Mouse (Mus musculus): ENCODE measurements around the gene St6galnac3. TPM values are rescaled to one million over a fixed set of nuclear protein-coding genes. Genes with fewer than 3 reads are reported as not detected.

Gene St6galnac3
- polyA plus RNA-seq, 1 experiment from 2014 or later, result 23.5 TPM

DNA sequence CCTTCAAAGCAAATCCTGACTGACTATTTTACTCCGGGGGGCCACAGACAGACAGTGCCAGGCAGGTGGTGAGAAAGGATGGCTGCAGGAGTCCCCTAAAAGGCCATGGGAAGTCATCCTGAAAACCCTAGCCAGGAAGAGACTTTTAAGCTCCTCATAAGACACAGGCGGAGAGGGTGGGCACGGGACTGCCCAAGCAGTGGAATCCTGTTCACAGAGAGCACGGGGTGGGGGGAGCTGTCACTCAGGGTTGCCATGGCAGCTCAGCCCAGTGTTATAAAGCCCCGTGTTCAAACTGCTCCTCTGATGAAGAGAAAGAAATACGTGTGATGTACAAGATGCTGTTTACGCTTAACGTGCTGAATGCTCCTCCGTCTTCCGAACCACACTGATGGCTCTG lies 375.0 kb downstream of the St6galnac3 start:
- Histone ChIP-seq H3K9me3 (replicated peaks) (no peaks in the 10 kb centered on the region), H3K4me3 (replicated peaks) (no peak overlapping the region), H3K27me3 (replicated peaks) (no peaks in the 10 kb centered on the region), H3K9ac (replicated peaks) (no peak overlapping the region), H3K4me2 (no peak overlapping the region), H3K27ac (replicated peaks) (no peak overlapping the region), H3K4me1 (peaks cover 5% of the 10 kb centered on the region; the same call in 1 of the 2 replicates), H3K36me3 (no peaks in the 10 kb centered on the region)
- 52% methylated on average over 10 of the region's 10 CpGs for WGBS
- ATAC-seq (ENCODE audit: low FRiP score), result no peak; the same call in 1 of the 2 replicates

GRCm38 (mm10) chr3:153348797-153349465 lies 376.0 kb downstream of the St6galnac3 start:
- no peaks in the 10 kb centered on the region for H3K27me3 ChIP-seq (replicated peaks)
- no peak overlapping the region for H3K27ac ChIP-seq (replicated peaks)
- no peak overlapping the region for H3K4me2 ChIP-seq
- no peak for ATAC-seq (ENCODE audit: low FRiP score)
- H3K9ac ChIP-seq (replicated peaks), result no peak overlapping the region
- H3K9me3 ChIP-seq (replicated peaks), result no peaks in the 10 kb centered on the region
- H3K4me1 ChIP-seq, result peaks cover 5% of the 10 kb centered on the region; the same call in 1 of the 2 replicates
- H3K4me3 ChIP-seq (replicated peaks), result no peak overlapping the region
- H3K36me3 ChIP-seq, result no peaks in the 10 kb centered on the region
- WGBS, result 90% methylated on average over 9 of the region's 9 CpGs

- Histone ChIP-seq H3K9ac (replicated peaks) (no peak overlapping the region), H3K27me3 (replicated peaks) (no peaks in the 10 kb centered on the region), H3K9me3 (replicated peaks) (no peaks in the 10 kb centered on the region), H3K4me2 (no peak overlapping the region), H3K4me1 (peaks cover 3% of the 10 kb centered on the region; the same call in 1 of the 2 replicates), H3K36me3 (no peaks in the 10 kb centered on the region), H3K4me3 (replicated peaks) (no peak overlapping the region), H3K27ac (replicated peaks) (no peak overlapping the region)
- 71% methylated on average over 5 of the region's 5 CpGs for WGBS
- ATAC-seq (ENCODE audit: low FRiP score), result no peak
These were observed 380.0 kb downstream of the St6galnac3 start for GRCm38 (mm10) chr3:153344979-153345378.

DNA sequence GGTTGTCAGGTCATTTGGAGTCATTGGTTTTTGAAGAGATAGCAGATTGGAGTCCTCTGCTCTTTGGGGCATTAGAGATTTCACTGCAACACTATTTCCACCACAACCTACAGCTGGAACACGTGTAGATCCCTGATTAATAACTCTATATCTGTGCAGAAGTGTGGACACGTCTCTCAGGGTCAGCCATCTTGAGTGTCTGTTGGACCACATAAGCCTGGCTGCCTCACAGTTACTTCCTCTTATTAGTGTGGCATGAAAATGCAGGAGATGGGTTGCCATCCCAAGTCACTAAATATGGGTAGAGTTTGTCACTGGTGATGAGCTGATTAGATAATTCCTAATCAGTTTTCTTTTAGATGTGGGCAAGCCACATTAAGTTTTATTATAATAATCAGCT lies 385.0 kb downstream of the St6galnac3 start:
- H3K4me2 ChIP-seq, result no peak overlapping the region
- ATAC-seq (ENCODE audit: low FRiP score), result no peak
- no peaks in the 10 kb centered on the region for H3K9me3 ChIP-seq (replicated peaks)
- H3K9ac ChIP-seq (replicated peaks), result no peak overlapping the region
- no peaks in the 10 kb centered on the region for H3K27me3 ChIP-seq (replicated peaks)
- H3K4me1 ChIP-seq, result no peaks in the 10 kb centered on the region
- H3K27ac ChIP-seq (replicated peaks), result no peak overlapping the region
- WGBS, result 61% methylated on average over 2 of the region's 2 CpGs
- H3K4me3 ChIP-seq (replicated peaks), result no peak overlapping the region
- no peaks in the 10 kb centered on the region for H3K36me3 ChIP-seq

- Histone ChIP-seq H3K4me3 (replicated peaks) (no peak overlapping the region), H3K27me3 (replicated peaks) (no peaks in the 10 kb centered on the region), H3K4me2 (no peak overlapping the region), H3K27ac (replicated peaks) (no peak overlapping the region), H3K9ac (replicated peaks) (no peak overlapping the region), H3K4me1 (no peaks in the 10 kb centered on the region), H3K9me3 (replicated peaks) (no peaks in the 10 kb centered on the region), H3K36me3 (no peaks in the 10 kb centered on the region)
- no peak for ATAC-seq (ENCODE audit: low FRiP score)
- 68% methylated on average over 12 of the region's 12 CpGs for WGBS
These were observed 385.9 kb downstream of the St6galnac3 start for GRCm38 (mm10) chr3:153339091-153339490.

DNA sequence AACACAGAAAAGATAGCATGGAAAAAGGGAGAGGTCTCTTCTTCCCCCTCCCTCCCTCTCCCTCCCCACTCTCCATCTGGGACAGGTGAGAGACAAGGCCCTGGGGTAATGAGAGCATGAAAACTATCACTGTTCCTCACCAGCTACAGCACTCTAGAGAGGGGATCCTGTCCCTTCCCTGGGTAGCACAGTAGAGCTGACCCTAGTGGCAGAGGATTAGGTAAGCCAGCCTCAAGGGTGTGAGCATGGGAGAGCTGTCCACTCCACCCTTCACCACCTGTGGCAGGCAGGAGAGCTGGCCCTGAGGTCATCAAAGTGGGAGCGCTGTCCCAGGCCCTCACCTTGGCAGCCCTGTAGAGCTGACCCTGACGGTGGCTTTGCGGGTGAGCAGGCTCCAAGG lies 387.2 kb downstream of the St6galnac3 start:
- Histone ChIP-seq H3K27me3 (replicated peaks) (no peaks in the 10 kb centered on the region), H3K4me1 (no peaks in the 10 kb centered on the region), H3K4me2 (no peak overlapping the region), H3K4me3 (replicated peaks) (no peak overlapping the region), H3K36me3 (no peaks in the 10 kb centered on the region), H3K9me3 (replicated peaks) (no peaks in the 10 kb centered on the region), H3K9ac (replicated peaks) (no peak overlapping the region), H3K27ac (replicated peaks) (no peak overlapping the region)
- ATAC-seq (ENCODE audit: low FRiP score), result no peak
- WGBS, result 94% methylated on average over 3 of the region's 3 CpGs

DNA sequence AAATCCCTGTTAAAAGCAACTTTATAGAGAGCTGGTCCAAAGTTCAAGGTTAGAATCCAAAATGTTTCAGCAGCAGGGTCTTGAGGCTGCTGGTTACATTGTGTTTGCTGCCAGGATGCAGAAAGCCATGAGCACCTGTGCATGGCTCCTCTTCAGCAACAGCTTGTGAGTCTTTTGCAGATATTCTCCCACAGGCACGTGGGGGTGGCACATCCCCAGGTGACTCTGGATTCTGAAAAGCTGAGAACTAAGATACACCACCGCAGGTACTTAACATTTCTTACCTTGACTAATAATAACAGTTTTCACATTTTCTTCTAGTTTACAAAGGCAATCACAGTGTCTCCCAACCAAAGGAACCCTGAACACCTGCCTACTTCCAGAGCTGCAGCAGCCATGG lies 387.8 kb downstream of the St6galnac3 start:
- Histone ChIP-seq H3K4me2 (no peak overlapping the region), H3K27me3 (replicated peaks) (no peaks in the 10 kb centered on the region), H3K4me1 (no peaks in the 10 kb centered on the region), H3K36me3 (no peaks in the 10 kb centered on the region), H3K27ac (replicated peaks) (no peak overlapping the region), H3K9me3 (replicated peaks) (no peaks in the 10 kb centered on the region), H3K4me3 (replicated peaks) (no peak overlapping the region), H3K9ac (replicated peaks) (no peak overlapping the region)
- ATAC-seq (ENCODE audit: low FRiP score), result no peak
- 92% methylated on average over 2 of the region's 2 CpGs for WGBS

- H3K9ac ChIP-seq (replicated peaks), result no peak overlapping the region
- WGBS, result 52% methylated on average over 5 of the region's 5 CpGs
- no peaks in the 10 kb centered on the region for H3K36me3 ChIP-seq
- H3K4me1 ChIP-seq, result no peaks in the 10 kb centered on the region
- H3K27ac ChIP-seq (replicated peaks), result no peak overlapping the region
- ATAC-seq (ENCODE audit: low FRiP score), result no peak
- H3K9me3 ChIP-seq (replicated peaks), result no peaks in the 10 kb centered on the region
- H3K4me3 ChIP-seq (replicated peaks), result no peak overlapping the region
- no peak overlapping the region for H3K4me2 ChIP-seq
- no peaks in the 10 kb centered on the region for H3K27me3 ChIP-seq (replicated peaks)
These were observed 390.7 kb downstream of the St6galnac3 start for GRCm38 (mm10) chr3:153334152-153334825.

DNA sequence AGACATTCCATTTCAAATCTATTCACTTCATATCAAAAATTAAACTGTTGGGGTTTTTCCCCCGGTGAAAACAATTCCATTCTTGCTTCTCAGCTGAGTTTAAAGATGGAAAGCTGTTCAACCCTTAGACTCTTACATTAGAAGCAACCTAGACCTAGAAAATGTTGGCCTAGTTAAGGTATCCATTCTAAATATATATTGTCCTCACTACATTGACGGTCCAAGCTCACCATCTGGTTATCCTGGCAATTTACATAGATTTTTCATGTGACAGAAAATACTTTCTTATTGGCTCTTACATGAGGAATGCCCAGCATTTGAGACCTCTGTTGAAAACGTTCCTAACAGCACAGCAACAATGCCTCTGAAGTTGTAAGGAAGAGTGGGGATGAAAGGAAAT lies 400.7 kb downstream of the St6galnac3 start:
- no peaks in the 10 kb centered on the region for H3K36me3 ChIP-seq
- no peak for ATAC-seq (ENCODE audit: low FRiP score)
- H3K4me1 ChIP-seq, result no peaks in the 10 kb centered on the region
- no peaks in the 10 kb centered on the region for H3K9me3 ChIP-seq (replicated peaks)
- no peak overlapping the region for H3K4me2 ChIP-seq
- no peak overlapping the region for H3K27ac ChIP-seq (replicated peaks)
- WGBS, result 80% methylated on average over 3 of the region's 3 CpGs
- no peak overlapping the region for H3K9ac ChIP-seq (replicated peaks)
- no peak overlapping the region for H3K4me3 ChIP-seq (replicated peaks)
- no peaks in the 10 kb centered on the region for H3K27me3 ChIP-seq (replicated peaks)

DNA sequence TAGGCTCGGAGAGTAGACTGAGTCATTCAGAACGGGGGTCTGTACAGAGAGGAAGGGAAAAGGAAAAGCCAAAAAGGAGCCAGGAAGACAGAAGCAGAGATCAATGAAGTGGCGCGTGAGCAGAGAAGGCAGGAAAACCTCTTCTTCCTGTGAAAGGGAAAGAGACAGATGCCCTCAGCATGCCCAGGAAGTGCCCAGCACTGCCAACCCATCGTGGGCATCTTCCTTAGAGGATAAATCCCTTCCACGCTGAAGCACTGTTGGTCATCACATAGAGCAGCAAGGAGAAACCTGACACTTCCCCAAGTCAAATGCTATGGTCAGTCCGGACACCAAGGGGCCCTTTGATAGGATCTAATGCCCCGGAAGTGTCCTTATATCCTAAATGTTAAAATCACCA lies 401.5 kb downstream of the St6galnac3 start:
- Histone ChIP-seq H3K4me1 (no peaks in the 10 kb centered on the region), H3K9me3 (replicated peaks) (no peaks in the 10 kb centered on the region), H3K27ac (replicated peaks) (no peak overlapping the region), H3K4me3 (replicated peaks) (no peak overlapping the region), H3K36me3 (no peaks in the 10 kb centered on the region), H3K27me3 (replicated peaks) (no peaks in the 10 kb centered on the region), H3K9ac (replicated peaks) (no peak overlapping the region), H3K4me2 (no peak overlapping the region)
- 88% methylated on average over 8 of the region's 8 CpGs for WGBS
- no peak for ATAC-seq (ENCODE audit: low FRiP score)

DNA sequence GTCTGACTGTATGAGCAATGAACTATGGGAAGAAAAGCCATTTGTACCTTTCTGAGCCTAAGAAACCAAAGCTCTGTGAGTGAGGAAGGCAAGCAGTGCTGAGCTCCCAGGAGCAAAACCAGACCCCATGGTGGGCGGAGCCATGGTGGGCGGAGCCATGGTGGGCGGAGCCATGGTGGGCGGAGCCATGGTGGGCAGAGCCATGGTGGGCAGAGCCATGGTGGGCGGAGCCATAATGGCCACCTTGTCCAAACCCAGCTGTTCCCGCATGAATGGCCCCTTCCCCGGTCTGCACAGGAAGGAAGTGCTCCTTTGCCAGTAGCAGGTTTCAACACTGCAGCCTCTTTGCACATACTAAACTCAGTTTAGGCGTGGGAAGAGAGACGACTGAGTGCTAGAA lies 411.4 kb downstream of the St6galnac3 start:
- WGBS, result 85% methylated on average over 9 of the region's 9 CpGs
- no peaks in the 10 kb centered on the region for H3K36me3 ChIP-seq
- no peak for ATAC-seq (ENCODE audit: low FRiP score)
- no peaks in the 10 kb centered on the region for H3K27me3 ChIP-seq (replicated peaks)
- H3K27ac ChIP-seq (replicated peaks), result no peak overlapping the region
- H3K4me3 ChIP-seq (replicated peaks), result no peak overlapping the region
- H3K4me2 ChIP-seq, result no peak overlapping the region
- H3K4me1 ChIP-seq, result no peaks in the 10 kb centered on the region
- H3K9me3 ChIP-seq (replicated peaks), result no peaks in the 10 kb centered on the region
- no peak overlapping the region for H3K9ac ChIP-seq (replicated peaks)

DNA sequence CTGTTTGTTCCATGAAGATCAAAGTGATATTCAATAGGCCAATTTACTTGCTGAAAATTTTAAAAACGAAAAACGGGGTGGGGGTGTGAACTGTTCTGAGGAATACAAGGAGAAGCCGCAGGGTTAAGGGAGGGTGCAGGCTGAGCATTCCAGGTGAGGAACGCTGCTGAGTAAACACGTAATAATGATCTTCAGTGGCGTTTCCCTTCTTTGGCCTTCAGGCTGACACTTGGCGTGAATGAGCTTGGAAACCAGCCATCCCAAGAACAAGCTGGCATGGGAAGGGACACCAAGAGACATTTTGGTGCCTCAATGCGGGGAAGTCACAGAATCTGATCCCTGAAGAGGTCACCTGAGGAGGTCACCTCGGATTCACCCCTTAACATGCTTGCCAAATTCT lies 411.8 kb downstream of the St6galnac3 start:
- no peaks in the 10 kb centered on the region for H3K36me3 ChIP-seq
- WGBS, result 93% methylated on average over 9 of the region's 9 CpGs
- ATAC-seq (ENCODE audit: low FRiP score), result no peak

More for the DNA sequence above, 411.8 kb downstream of the St6galnac3 start:
- no peaks in the 10 kb centered on the region for H3K27me3 ChIP-seq (replicated peaks)
- H3K9ac ChIP-seq (replicated peaks), result no peak overlapping the region
- no peaks in the 10 kb centered on the region for H3K4me1 ChIP-seq
- no peak overlapping the region for H3K27ac ChIP-seq (replicated peaks)
- H3K4me2 ChIP-seq, result no peak overlapping the region
- no peaks in the 10 kb centered on the region for H3K9me3 ChIP-seq (replicated peaks)
- H3K4me3 ChIP-seq (replicated peaks), result no peak overlapping the region

Data from neural tube, embryonic 15.5 days (tissue).